Mouse (Mus musculus) forebrain, embryonic 12.5 days (tissue): Measurements from ENCODE around the gene Nop56. TPM values are rescaled to one million over a fixed set of nuclear protein-coding genes. Genes with fewer than 3 reads are reported as not detected.

Experiments used
- ATAC-seq: fragments of 200-750 bp; cut with Nextera tagmentation; 2 replicates; pipeline ENCODE4 v1.8.0; 2017; ENCODE audit warnings: moderate TSS enrichment; ENCODE audit not compliant: low FRiP score
- H3K27ac ChIP-seq: fragments of 300-500 bp; sonication (generic); 2 replicates; pipeline ENCODE4 v1.5.1; 2016; ENCODE audit warnings: mild to moderate bottlenecking
- H3K27me3 ChIP-seq: fragments of 300-500 bp; sonication (generic); 2 replicates; pipeline ENCODE4 v1.6.1; 2016; ENCODE audit warnings: mild to moderate bottlenecking
- H3K36me3 ChIP-seq: fragments of 300-500 bp; sonication (generic); replicated peaks from 2 replicates; pipeline ENCODE4 v1.6.1; 2016; ENCODE audit warnings: mild to moderate bottlenecking
- H3K4me1 ChIP-seq: fragments of 300-500 bp; sonication (generic); 2 replicates; pipeline ENCODE4 v1.6.1; 2016
- H3K4me2 ChIP-seq: fragments of 300-500 bp; sonication (generic); 2 replicates; pipeline ENCODE4 v1.6.1; 2016; ENCODE audit warnings: mild to moderate bottlenecking, moderate library complexity
- H3K4me3 ChIP-seq: fragments of 300-500 bp; sonication (generic); replicated peaks from 2 replicates; pipeline ENCODE4 v1.5.1; 2016; ENCODE audit warnings: mild to moderate bottlenecking
- H3K9ac ChIP-seq: fragments of 300-500 bp; sonication (generic); 2 replicates; pipeline ENCODE4 v1.6.1; 2016; ENCODE audit warnings: mild to moderate bottlenecking
- H3K9me3 ChIP-seq: fragments of 300-500 bp; sonication (generic); 2 replicates; pipeline ENCODE4 v1.6.1; 2016
- WGBS: fragments of 180-500 bp; shearing (Covaris S2); methylation state at CpG from one replicate; pipeline ENCODE4 v1.1.7; 2016; 5-methylcytosine and 5-hydroxymethylcytosine counted together
- polyA plus RNA-seq: library from polyadenylated mRNA; unstranded; fragments of >200 nt; fragmentation: Nextera tagmentation; extraction: Ambion mirVana; gene quantifications from 2 replicates; pipeline ENCODE4 v1.2.1, GENCODE M21; 2016

Gene Nop56
- polyA plus RNA-seq, 1 experiment from 2014 or later = 374 TPM

DNA sequence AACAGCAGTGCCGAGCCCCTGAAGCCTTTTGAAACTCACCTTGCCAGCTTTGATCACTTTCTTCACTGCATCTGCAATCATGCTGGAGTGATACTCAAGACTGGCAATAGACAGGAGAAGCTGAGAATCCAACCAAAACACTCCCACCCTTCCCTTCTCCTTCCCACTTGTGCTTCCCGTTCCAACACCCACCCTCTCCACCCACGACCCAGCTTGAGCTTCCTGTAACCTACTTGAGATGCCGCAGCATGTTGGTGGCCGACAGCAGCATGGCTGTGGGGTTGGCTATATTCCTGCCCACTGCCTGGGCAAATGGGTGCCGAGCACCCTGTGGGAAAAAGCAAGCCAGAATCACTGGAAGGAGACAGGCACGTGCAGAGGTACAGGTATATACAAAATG is 6.0 kb downstream of the Nop56 start:
- peaks cover 35% of the 10 kb centered on the region for H3K4me1 ChIP-seq
- 75% methylated on average over 7 of the region's 7 CpGs for WGBS
- no peak overlapping the region for H3K27ac ChIP-seq
- H3K4me3 ChIP-seq = no peak overlapping the region
- no peak overlapping the region for H3K4me2 ChIP-seq
- peaks cover 59% of the 10 kb centered on the region for H3K36me3 ChIP-seq
- H3K9me3 ChIP-seq = no peaks in the 10 kb centered on the region
- H3K27me3 ChIP-seq = no peaks in the 10 kb centered on the region
- ATAC-seq = no peak
- no peak overlapping the region for H3K9ac ChIP-seq

- Histone ChIP-seq H3K4me1 (peaks cover 29% of the 10 kb centered on the region), H3K9ac (no peak overlapping the region), H3K4me3 (no peak overlapping the region), H3K9me3 (no peaks in the 10 kb centered on the region), H3K36me3 (peaks cover 54% of the 10 kb centered on the region), H3K4me2 (no peak overlapping the region), H3K27me3 (no peaks in the 10 kb centered on the region), H3K27ac (no peak overlapping the region)
- 78% methylated on average over 4 of the region's 4 CpGs for WGBS
- no peak for ATAC-seq
Observed at GRCm38 (mm10) chr2:130280818-130281217, 6.6 kb downstream of the Nop56 start.

DNA sequence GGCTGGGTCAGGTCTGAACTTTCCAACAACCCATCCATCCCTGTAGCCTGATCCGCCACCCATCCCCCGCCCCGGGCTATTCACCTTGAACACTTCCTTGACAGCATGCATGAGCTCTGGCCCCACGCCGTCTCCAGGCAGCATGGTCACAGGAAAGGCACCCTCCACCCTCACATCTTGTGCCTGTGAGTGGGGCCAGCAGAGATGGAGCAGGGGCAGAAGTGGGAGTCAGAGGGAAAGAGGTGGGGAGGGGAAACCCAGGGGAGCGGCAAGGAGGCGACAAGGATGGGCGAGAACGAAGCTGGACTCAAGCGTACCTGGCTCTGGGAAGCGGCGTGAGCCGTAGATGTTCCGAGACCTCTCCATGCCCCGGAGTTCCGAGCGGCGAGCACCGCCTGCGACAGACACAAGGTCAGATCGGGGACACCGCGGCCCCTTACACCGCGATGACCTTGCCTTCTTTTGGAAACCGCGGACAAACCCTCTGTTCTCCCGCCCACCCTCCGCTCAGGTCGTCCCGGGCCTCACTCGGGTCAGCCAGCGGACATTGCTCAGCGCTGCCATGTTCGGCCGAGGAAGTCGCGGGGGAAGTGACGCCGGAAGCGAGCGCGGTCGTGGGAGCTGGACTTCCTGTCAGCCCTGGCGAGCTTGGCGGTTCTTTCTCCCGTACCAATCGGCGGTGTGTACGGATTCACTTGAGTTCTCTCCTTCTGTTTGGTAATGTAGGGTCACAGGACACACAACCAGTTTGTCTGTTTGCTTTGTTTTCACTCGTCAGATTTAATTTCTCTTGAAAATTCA is 9.8 kb downstream of the Nop56 start, which contains the start of gene Idh3b:
Idh3b (minus strand) TSS at position 694 of the 801 bp plus-strand sequence.
- H3K4me3 ChIP-seq = peak within 1 kb of the TSS; percentile 84
- no peaks in the 10 kb centered on the region for H3K9me3 ChIP-seq
- H3K36me3 ChIP-seq = peaks cover 24% of the 10 kb centered on the region
- peak within 1 kb of the TSS; percentile 91 for H3K9ac ChIP-seq
- peak within 1 kb of the TSS; percentile 98 for H3K4me2 ChIP-seq
- H3K27me3 ChIP-seq = no peaks in the 10 kb centered on the region
- peak within 1 kb of the TSS; percentile 57; the same call in 1 of the 2 replicates for H3K27ac ChIP-seq
- peaks cover 15% of the 10 kb centered on the region for H3K4me1 ChIP-seq
- ATAC-seq = peak; percentile 91
- under 1% methylated on average over 49 of the region's 51 CpGs for WGBS

DNA sequence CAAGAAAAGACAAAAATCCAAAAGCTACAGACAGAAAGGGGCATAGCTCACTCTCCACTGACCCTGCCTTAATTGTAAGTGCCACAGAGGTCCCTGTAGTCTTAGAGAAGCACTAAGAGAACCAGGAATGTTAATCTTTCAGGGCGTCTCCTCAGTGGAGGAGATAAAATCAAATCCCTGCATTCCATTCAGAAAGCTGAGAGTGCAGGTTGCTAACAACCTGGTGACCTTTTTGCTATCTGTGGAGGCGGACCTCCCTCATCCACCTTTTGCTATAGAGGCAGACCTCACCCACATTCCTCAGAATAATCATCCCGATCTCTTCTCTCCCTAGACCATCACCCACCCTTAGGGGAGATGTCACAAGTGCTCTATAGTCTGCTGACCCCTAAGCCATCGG is 14.9 kb downstream of the Nop56 start:
- H3K9me3 ChIP-seq = no peaks in the 10 kb centered on the region
- H3K4me2 ChIP-seq = no peak overlapping the region
- 64% methylated on average over 4 of the region's 4 CpGs for WGBS
- H3K27me3 ChIP-seq = peaks cover 15% of the 10 kb centered on the region
- H3K4me1 ChIP-seq = peaks cover 15% of the 10 kb centered on the region
- H3K36me3 ChIP-seq = no peaks in the 10 kb centered on the region
- ATAC-seq = no peak
- H3K27ac ChIP-seq = no peak overlapping the region
- no peak overlapping the region for H3K9ac ChIP-seq
- no peak overlapping the region for H3K4me3 ChIP-seq

GRCm38 (mm10) chr2:130291434-130291833 is 17.2 kb downstream of the Nop56 start:
- WGBS = 20% methylated on average over 8 of the region's 8 CpGs
- H3K4me2 ChIP-seq = no peak overlapping the region

GRCm38 (mm10) chr2:130293009-130293408 is 18.8 kb downstream of the Nop56 start:
- Histone ChIP-seq H3K9ac (no peak overlapping the region), H3K9me3 (no peaks in the 10 kb centered on the region), H3K4me1 (peaks cover 36% of the 10 kb centered on the region), H3K36me3 (no peaks in the 10 kb centered on the region), H3K27me3 (peaks cover 36% of the 10 kb centered on the region), H3K4me2 (no peak overlapping the region), H3K27ac (no peak overlapping the region), H3K4me3 (no peak overlapping the region)
- WGBS = 52% methylated on average over 3 of the region's 3 CpGs
- ATAC-seq = no peak

More at GRCm38 (mm10) chr2:130291434-130291833, 17.2 kb downstream of the Nop56 start:
- no peaks in the 10 kb centered on the region for H3K36me3 ChIP-seq
- no peak overlapping the region for H3K9ac ChIP-seq
- no peaks in the 10 kb centered on the region for H3K9me3 ChIP-seq
- no peak overlapping the region for H3K27ac ChIP-seq
- no peak overlapping the region for H3K4me3 ChIP-seq
- peak; percentile 21; the same call in 1 of the 2 replicates for ATAC-seq
- peaks cover 25% of the 10 kb centered on the region for H3K27me3 ChIP-seq
- peaks cover 25% of the 10 kb centered on the region for H3K4me1 ChIP-seq

DNA sequence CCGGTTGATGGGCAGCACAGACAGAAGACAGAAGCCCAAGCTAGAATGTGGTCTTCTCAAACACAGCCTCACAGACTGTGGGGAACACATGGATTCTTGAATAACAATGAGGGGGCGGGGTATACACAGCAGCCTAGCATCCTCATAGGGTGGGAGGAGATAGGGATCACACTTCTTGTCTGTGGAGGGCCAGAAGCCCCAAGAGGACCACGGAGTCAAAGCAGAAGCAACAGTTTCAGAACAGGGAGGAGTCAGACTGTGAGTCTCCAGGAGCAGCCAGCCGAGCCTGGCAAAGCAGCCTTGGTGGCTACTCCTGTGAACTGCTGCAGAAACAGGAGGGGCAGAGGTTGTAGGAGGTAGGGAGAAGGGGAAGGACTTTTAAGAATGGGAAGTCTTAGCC is 19.3 kb downstream of the Nop56 start:
- 5% methylated on average over 4 of the region's 4 CpGs for WGBS
- peak; percentile 22; the same call in 1 of the 2 replicates for ATAC-seq
- H3K9me3 ChIP-seq = no peaks in the 10 kb centered on the region
- H3K4me2 ChIP-seq = no peak overlapping the region
- peaks cover 36% of the 10 kb centered on the region for H3K4me1 ChIP-seq
- peaks cover 36% of the 10 kb centered on the region for H3K27me3 ChIP-seq
- H3K4me3 ChIP-seq = no peak overlapping the region
- H3K36me3 ChIP-seq = no peaks in the 10 kb centered on the region
- no peak overlapping the region for H3K9ac ChIP-seq
- H3K27ac ChIP-seq = no peak overlapping the region

DNA sequence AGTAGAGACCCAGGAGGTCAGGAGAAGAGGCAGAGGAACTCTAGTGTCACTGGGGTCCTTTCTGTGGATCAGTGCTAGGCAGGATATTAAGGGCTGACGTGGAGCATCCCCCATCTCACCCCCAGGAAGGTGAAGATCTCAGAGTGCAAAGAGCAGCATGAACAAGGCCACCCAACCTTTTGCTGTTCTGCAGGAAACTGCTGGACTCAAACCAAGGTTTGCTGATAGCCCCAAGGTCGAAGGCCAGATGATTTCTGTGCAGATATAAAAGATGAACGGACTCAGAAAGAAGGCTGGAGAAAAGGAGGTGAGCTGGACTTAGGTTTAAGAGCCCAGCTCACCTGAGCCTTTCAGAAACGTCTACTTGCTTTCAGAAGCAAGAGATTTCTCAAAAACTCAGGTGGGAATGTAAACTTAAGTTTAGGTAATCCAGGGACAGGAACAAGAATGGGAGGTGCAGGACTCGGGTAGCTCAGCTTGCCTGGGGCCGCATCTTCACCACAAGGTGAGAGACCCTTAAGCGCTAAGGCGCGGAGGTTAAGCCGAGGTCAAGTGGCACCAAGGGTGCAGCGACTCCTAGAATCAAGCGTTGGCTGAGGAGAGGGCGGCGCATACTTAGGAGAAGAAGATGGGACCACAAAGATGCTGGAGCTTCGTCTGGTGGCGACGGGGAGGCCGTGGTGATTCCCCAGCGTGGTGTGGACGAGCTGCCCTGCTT is 20.1 kb downstream of the Nop56 start:
- peak overlapping the region; percentile 81 for H3K4me3 ChIP-seq
- H3K9me3 ChIP-seq = no peaks in the 10 kb centered on the region
- H3K4me1 ChIP-seq = peaks cover 42% of the 10 kb centered on the region
- no peak for ATAC-seq
- H3K9ac ChIP-seq = peak overlapping the region; percentile 90
- peak overlapping the region; percentile 70 for H3K4me2 ChIP-seq
- no peaks in the 10 kb centered on the region; the same call in 1 of the 2 replicates for H3K36me3 ChIP-seq
- peaks cover 36% of the 10 kb centered on the region for H3K27me3 ChIP-seq
- H3K27ac ChIP-seq = peak overlapping the region; percentile 87
- WGBS = 10% methylated on average over 19 of the region's 20 CpGs

DNA sequence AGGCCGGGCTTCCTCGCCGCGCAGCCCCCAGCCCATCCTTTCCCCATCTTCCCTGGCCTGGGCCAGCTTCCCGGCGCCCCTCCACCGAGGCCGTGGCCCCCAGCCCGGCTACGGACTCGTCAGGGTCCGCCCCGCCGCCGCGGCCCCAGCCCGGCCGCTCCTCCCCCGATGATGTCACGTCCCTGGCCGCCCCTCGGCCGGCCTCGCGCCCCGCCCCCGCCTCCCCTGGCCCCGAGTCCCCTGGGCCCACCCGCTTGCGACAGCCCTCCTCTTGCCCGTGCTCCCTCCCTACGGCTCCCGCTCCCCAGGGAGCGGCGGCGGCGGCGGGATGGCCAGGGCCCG is 20.7 kb downstream of the Nop56 start, which contains the start of gene Ebf4:
Ebf4 (plus strand) TSS at position 234 of the 342 bp plus-strand sequence.
- H3K27me3 ChIP-seq = peaks cover 36% of the 10 kb centered on the region
- WGBS = under 1% methylated on average over 35 of the region's 39 CpGs
- ATAC-seq = peak; percentile 82

DNA sequence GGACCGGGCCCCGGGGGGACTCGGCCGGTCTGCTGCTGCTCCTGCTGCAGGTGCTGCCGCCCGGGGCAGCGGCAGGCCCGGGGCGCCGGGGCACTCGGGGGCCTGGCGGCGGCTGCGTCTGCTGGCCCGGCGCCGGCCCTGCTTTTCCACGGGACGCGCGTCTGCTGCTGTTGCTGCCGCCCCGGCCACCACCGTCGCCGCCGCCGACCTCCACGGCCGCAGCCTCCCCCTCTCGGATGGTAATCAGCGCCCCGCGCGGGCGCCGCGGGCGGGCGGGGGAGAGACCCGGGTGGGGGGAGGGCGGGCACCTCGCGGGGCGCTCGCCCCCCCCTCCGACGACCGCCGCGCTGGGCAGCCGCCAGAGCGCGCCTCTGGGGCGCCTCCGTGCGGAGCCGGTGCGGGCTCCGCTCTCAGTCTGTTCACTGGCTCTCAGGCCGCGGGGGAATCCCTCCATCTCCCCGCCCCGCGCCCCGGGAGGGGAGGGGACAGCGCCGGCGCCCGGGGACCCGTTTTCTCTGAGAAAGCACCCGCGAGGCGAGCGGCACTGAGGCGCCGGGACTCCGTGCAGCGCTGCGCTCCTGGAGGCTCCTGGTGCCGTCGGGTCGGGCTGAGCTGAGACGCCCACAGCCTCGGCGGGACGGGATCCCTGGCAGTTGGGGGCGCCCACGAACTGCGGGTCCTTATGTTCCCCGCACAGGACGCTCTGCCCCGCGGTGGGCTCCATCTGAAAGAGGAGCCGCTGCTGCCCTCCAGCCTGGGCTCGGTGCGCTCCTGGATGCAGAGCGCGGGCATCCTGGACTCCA is 21.3 kb downstream of the Nop56 start:
- Histone ChIP-seq H3K4me3 (peak overlapping the region; percentile 81), H3K27ac (peak overlapping the region; percentile 87), H3K36me3 (no peaks in the 10 kb centered on the region; the same call in 1 of the 2 replicates), H3K9me3 (no peaks in the 10 kb centered on the region), H3K4me2 (peak overlapping the region; percentile 70), H3K27me3 (peaks cover 36% of the 10 kb centered on the region), H3K4me1 (peaks cover 42% of the 10 kb centered on the region), H3K9ac (peak overlapping the region; percentile 90)
- under 1% methylated on average over 63 of the region's 99 CpGs for WGBS
- ATAC-seq = peak; percentile 79

More for the DNA sequence above, 20.7 kb downstream of the Nop56 start, which contains the start of gene Ebf4:
- H3K4me2 ChIP-seq = peak within 1 kb of the TSS; percentile 70
- H3K27ac ChIP-seq = peak within 1 kb of the TSS; percentile 87
- no peaks in the 10 kb centered on the region; the same call in 1 of the 2 replicates for H3K36me3 ChIP-seq
- peak within 1 kb of the TSS; percentile 81 for H3K4me3 ChIP-seq
- peaks cover 42% of the 10 kb centered on the region for H3K4me1 ChIP-seq
- no peaks in the 10 kb centered on the region for H3K9me3 ChIP-seq
- H3K9ac ChIP-seq = peak within 1 kb of the TSS; percentile 90

DNA sequence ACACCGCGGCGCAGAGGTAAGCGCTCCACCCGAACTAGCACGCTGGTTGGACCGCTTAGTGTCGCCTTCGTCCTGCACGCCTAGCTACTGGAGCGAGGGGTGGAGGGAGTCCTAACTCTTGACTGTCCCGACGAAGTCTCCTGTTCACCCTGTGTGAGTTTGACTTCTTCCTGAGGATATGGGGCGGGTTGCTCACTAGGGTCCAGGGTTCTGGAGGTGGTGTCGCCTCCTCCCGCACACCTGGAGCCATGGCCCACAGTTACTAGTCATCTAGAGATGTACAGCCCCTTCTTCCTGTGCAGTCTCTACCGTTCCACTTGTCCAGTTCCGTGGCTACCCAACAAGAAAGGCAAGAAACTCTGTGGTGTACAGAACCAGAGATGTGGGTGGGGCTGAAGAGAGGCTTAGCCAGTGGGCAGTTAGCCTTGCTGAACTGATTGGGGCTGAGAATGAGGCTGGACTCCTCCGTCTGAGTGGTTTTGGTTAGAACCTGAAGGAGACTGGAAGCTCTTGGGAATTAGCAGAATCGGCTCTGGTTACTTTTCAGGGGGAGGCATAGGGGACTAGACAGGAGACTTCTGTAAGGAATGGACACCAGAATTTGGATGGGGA is 22.0 kb downstream of the Nop56 start:
- Histone ChIP-seq H3K9ac (peak overlapping the region; percentile 90), H3K4me3 (peak overlapping the region; percentile 81), H3K4me2 (peak overlapping the region; percentile 70), H3K4me1 (peaks cover 42% of the 10 kb centered on the region), H3K36me3 (no peaks in the 10 kb centered on the region; the same call in 1 of the 2 replicates), H3K27ac (peak overlapping the region; percentile 87; the same call in 1 of the 2 replicates), H3K27me3 (peaks cover 36% of the 10 kb centered on the region), H3K9me3 (no peaks in the 10 kb centered on the region)
- ATAC-seq = no peak
- 3% methylated on average over 20 of the region's 20 CpGs for WGBS
